Mouse (Mus musculus) kidney, postnatal 14 days (tissue): ENCODE data around the gene Wdr26.
A peak's percentile ranks its signal among the peaks of the same experiment; 100 is the strongest.

Source experiments
- DNase-seq: peaks from one replicate; pipeline ENCODE4 v3.0.0; 2022; ENCODE audit warnings: mixed read lengths

Gene Wdr26

DNA sequence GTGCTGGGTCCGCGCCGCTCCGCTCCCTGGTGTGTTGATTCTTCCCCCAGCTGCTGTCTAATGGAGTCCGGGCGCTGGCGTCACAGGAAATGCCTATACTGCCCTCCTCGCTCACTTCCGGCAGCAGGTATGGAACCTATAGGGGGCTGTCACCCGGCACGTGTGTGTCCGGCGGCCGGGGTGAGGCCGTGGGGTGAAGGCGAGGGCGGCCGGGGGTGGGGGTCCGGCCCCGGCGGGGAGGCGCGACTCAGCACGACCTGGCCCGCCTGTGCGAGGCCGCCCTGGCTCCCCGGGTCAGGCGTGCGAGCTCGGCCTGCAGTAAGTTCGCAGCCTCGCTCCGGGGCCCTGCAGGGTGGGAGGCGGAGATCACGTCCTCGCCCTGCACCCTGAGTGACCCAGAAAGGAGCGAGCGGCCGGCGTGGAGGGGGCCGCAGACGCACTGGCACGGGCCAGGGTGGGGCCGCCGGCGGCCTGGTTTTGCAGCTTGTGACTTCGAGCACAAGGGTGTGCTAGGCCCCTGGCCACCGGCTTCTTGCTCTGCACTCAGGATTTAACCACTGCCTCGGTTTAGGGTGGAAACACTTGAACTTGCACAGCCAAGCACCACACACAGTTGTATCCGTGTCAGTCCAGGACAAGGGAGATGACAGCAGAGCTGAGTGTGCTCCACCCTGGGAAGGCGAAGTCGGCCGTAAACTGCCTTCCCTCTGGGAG is at the start of gene Wdr26:
Gene Wdr26, minus strand, starts transcription at position 82 of the 714 bp plus-strand sequence.
- DNase-seq = peak; percentile 89

DNA sequence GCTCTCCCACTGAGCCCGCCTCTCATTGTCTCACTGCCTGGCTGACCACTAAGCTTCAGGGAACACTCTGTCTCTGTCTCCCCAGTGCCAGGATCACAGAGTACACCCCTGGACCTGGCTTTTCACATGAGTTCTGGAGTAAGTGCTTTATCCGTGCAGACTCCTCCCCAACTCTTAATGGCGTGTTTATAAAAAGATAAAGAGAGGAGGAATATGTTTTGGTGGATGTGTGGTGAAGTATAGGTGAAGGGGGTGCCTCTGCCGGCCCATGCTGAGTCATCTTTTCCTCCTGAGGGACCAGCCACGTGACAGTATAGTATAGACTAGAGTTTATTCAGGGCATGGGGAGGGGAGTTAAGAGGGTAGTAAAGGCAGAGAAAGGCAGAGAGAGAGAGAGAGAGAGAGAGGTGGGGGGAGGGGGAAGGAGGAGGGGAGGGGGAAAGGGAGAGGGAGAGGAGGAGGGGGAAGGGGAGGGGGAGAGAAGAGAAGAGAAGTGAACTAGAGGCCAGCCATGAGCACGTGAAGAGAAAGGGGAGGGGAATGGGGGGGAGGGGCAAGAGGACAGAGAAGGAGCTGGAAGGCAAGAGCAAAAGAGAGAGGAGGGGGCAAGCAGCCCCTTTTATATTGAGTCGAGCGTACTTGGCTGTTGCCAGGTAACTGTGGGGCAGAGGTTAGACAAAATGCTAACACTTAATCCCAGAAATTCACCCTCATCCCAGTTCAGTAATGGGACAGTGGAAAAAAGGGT is 49.3 kb upstream of the Wdr26 start:
- no peak for DNase-seq

DNA sequence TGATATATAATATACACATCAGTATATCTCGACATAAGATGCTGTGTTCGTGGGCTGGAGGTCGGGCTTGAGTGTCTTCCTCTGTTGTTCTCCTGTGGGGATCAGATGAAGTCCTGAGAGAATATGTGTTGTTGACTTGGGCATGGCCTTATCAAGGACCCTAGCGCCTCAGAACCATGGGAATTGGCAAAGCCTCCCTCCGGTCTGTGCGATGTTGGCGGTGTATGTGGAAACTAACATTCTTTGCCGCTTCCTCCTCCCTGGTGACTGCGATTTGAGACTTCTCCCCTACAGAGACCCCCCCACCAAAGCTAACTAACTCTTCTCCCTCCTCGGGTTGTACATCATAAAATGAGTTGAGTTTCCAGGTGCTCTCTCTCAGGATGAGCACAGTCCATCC is 48.6 kb upstream of the Wdr26 start:
- DNase-seq = no peak

DNA sequence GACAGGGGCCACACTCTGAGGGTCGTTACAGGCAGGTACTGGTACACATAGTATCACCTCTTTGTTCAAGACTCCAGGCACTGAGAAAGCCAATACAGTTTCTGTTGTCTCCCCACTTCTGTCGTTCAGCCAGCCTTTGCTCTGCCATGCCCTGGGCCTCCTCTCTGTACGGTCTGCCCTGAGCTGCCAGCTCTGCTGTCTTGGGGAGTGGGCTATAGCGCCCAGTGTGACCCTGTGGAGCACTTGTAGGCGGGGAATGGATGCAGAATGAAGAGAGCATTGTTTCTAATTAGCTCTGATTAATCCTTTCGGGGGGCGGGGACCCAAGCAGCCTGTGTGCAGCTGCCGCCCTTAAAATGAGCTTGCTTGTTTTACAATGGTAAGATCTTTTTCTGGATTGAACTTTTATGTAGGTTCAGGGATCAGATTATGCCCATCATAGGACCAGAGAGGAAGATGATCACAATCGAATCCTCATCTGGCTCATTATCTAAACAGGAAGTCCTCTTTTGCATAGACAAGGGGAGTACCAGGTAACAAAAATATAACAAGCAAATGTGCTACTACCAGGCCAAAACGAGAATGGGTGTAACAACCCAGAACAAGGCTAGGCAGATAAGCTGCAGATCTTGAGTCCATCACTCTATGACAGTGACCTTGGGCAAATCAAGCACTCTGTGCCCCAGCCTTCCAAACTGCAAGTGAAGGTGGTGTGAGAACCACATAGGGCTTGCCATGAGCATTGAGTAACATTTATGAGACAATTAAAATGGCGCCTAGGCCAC is 48.0 kb upstream of the Wdr26 start:
- DNase-seq = no peak

DNA sequence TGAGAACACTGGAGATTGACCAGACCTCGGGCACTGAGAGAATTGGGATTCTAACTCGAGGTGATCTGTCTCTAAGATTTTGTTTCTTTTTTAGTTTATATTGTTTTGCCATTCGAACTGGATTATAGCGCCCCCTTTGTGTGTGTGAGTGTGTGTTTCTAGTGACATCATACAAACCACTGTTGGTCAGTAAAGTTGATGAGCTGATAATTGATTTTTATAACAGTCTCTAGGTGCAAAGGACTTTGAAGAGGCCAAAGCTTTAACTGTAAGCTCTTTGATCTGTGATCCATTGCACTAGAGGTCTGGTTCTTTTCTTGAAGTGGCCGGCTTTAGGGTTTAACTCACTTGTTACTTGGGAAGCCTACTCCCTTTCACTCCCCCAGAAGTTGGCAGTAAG is 47.3 kb upstream of the Wdr26 start:
- no peak for DNase-seq

DNA sequence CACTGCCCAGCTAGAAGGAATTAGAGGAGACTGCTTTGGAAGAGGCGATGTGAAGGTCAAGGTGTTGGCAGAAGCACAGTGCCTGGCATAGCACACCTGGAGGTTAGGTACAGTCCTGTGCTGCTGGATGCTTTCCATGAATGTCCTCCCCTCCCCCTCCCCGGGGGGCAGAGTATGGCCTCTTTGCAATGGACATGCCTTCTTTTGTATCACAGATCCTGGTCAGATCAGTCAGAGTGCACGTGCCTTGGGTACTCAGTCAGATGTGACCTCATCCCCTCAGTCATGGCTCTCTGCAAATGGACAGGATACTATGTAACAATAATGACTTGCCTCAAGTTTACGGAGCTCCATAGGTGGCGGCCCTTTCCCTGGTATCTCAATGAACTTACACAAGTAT is 46.8 kb upstream of the Wdr26 start:
- DNase-seq = no peak

DNA sequence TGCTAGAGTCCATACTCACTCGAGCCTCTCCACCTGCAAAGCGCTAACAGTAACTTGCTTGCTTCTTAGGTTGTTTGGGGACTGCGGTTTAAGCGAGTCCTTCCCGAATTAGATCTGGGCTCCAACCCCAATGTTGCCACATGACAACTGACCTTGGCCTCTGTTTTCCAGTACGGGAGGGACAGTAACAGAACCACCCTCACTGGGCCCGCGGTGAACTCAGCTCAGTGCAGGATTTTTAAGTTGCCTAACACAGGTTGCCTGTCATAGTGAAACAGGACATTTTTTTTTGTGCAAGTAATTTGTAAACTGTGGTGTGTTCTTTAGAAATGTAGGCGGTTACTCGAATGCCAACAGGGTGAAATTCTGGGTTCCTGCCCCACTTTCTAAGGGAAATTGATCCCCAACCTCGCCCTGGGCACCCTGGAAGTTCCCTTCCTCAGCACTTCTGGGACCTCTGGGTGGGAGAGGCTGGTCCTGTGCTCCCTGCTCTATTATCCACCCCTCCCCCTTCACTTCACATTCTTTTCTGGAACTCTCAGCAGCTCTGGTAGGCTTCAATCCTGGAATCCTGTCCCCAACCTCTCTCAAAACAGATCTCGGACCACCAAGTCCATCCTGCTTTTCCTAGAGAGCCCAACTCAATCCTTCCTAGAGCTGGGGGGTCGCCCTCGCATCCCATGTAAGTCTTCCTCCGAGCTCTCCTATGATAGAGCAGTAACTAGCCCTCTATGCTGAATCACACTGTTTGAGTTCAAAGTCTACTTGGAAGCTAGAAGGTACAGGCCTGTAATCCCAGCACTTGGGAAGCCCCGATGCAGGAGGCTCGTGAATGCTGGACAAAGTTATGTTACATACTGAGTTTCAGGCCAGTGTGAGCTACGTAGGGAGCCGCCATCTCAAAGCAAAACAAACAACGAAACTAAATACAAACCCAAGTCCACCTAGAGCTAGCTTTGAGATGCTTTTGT is 46.1 kb upstream of the Wdr26 start:
- peak; percentile 40 for DNase-seq

DNA sequence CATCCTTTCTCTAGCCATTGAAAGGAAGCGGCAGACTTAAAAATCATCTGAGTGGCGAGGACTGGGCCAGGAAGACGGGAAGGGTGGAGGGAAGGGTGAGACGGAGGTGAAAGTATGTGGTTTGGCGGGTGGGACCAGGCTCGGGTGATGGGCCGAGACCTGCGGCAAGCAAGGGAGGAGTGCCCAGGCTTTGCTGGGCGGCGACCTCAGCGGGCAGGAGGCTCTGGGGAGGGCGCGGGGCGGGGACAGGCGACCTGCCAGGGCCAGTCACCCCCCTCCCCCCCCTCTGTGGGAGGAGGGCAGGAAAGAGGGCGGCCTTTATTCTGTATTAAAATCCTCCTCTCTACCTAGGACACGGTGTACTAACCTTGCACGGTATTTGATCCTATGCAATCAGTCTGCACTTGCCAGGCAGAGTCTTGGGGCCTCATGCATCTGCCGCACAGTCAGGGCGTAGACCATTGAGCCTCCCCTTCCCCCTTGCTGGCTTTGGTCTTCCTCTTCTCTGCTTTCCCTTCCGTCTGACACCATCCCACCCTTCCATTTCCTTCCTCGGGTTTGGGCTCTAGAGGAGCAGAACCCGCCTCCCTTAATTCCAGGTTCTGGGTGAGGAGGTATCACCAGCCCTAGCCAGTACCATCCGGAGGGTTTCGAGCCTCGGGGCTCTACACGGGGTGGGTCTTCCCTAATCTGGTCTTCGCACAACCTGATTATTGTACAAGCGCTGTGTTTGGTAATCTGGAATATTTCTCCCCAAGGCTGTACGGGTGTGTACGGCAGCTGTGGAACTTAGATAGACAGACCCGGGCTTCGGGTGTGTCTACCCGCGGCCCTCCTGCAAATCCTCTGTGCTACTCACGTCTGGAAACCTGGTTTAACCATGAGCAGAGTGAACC is 45.1 kb upstream of the Wdr26 start:
- peak; percentile 91 for DNase-seq

DNA sequence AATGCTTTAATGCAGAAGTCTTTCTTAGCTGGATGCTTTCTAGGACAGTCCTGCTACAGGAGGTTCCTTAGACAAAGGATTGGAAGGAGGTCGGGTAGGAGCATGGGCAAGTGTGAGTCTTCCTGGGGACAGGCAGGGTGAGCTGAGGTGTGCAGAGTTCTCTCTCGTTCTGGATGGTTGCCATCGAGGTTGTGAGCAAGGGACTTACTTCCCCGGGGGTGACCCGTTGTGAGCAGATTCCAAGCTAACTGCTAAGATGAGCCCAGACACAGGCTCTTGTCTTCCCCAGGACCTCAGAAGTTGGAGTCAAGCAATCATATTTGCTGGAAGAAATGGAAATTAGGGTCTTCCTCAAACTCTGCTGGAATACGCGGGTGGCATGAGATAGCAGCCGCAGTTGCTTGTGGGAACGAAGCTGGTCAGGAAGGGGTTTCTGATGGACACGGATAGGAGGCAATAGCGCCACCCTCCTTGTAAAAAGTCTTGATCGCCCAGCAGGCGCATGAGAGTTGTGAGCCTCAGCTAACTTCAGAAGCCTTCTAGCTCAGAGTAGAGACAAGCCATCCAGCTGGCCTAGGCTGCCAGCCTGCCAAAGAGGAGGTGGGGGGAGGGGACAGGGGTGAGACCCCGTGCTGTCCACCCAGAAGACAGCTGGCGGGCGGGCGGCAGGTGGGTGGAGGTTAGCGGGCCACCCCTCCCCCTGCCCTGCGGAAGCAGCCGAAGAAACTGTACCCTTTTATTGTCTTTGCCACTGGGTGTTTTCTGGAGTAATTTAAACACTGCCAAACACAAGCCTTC is 44.3 kb upstream of the Wdr26 start:
- peak; percentile 66 for DNase-seq

DNA sequence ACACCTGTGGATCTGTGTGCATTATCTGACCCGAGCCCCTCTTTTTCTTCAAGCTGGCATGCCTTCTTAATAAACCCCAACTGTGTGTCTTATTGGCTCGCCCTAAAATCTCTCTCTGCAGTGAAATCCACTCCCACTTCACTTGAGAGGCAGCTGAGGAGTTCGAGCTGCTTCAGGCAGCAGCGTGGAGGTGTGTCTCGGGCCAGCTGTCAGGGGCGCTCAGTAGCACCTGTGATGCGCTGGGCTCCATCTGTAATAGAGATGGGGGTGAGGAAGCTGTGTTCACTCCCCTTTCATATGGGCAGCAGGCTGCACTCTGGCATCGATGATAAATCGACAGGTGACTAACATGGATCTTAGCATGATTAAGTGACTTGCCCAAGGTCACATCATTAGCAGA is 43.6 kb upstream of the Wdr26 start:
- DNase-seq = no peak

DNA sequence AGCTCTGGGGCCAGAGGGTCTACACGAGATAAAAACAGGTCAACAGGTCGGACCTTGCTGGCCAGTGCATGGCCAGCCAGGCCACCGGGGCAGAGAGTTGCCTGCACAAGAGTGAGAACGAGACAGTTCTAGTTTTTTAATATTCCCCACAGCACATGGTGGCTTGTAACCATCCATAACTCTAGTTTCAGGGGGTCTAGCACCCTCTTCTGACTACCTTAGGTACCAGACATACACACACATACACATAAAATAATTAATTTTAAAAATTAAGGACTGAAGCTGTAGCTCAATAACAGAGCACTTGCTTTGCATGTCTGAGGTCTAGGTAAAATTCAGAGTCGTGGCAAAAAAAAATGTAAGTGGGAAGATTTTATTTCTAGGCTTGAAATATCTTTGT is 39.8 kb upstream of the Wdr26 start:
- DNase-seq = no peak

DNA sequence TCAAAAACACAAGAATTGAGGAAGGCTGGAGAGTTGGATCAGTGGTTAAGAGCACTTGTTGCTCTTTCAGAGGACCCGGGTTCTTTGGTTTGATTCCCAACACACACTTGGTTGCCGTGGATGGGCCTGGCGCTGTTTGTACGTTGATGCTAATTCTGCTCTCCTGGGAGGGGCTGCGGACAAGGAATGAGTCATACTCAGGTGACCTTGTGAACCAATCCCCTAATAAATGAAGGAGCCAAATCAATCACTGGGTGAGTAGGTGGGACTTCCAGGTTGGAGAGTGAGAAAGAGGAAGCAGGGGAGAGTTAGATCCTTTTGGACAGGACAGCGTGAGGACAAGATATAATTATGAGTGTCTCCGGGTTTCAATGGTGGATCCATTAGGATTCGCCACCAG is 39.2 kb upstream of the Wdr26 start:
- DNase-seq = no peak

DNA sequence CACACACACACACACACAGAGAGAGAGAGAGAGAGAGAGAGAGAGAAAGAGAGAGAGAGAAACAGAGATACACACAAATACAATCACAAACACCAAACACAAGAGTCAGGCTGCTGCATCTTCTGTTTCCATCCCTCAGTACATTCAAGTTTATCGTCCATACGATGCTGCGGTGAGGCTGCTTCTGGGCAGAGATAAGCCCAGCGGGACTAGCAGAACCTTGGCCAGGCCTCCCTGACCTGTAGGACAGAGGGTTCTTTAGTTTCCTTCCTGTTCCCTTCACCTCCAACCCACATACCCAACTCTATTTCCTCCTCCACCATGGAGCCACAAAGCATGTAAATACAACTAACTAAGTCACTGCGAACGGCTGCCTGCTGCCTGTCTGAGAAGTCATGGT is 37.7 kb upstream of the Wdr26 start:
- DNase-seq = no peak

DNA sequence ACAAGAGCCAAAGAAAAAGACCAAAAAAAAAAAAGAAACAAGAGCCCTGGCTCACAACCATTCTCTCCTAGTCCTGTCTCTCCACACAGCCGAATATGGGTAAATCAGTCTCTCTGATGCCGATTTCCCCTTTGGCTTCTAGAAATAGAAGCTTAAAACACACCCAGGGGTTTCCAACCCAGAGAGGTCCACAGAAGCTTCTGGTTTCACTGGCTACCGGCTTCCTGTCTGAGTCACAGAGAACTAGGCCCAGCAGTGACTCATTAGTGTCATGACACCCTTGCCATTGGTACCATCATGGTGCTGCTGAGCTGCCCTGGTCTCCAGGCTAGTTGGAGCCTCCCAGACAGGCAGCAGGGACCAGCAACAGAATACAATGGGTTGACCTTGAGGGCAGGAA is 35.4 kb upstream of the Wdr26 start:
- DNase-seq = no peak

DNA sequence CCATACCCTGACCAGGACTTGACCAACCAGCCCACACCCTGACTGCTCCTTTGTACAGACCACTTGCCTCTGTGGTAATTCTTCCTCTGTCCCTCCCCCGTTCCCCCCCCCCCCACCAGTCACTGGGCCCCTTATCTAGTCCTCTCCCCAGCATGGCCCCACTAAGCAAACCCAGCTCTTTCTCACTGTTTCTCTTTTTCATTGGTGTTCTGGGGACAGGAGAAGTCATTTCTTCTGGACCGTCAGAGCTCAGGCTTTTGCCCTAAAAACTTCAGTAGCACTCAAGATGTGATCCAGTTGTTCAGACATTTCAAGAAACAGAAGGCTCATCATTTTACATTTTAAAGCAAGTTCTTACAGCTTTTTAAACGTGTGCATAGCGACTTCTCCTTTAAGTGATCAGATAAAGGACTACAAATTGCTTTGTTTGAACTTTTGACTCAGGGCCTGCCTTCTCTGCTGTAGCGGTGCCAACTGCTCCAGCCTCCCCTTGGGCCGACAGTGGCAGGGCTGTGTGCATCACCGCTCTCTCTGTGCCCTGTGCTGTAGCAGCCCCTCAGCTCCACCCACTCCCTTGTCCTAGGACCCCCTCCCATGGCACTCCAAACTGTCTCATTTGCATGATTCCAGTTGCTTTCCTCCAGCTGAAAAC is 34.8 kb upstream of the Wdr26 start:
- no peak for DNase-seq

DNA sequence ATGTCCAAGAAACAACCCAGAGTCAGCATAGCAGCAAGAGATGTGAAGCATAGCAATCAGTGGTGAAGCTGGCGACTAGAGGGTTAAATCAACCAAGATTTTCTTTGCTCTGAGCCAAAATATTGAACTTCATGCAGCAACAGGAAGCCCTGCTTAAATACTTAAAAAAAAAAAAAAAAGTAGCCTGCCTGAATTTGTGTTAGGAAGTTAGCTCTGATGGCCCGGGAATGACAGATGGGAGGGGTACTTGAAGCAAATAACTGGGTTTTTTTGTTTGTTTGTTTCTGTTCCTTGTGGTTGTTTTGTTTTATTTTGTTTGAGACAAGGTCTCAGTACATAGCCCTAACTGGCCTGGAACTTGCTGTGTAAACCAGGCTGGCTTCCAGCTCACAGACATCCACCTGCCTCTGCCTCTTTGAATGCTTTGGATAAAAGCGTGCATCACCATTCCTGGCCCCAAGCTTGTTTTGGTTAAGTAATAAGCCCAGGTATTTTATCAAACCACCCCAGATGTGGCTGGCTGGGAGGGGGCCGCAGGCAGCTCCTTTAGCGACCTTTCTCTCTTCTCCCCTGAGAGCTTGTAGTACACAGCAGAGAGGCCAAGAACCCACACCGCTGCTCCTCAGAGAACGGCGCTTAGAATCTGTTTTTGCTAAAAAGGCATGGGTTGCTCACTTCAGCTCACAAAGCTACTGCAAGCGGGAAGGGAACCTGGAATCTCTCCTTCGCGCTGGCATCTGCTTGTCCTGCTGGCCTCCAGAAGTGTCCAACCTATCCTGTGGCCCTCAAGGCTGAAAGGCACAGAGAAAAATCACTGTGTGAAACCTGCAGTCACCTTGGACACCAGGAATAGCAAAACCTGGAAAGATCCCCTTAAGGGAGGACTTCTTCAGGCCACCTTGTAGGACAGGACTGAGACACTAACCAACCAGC is 34.0 kb upstream of the Wdr26 start:
- DNase-seq = no peak

DNA sequence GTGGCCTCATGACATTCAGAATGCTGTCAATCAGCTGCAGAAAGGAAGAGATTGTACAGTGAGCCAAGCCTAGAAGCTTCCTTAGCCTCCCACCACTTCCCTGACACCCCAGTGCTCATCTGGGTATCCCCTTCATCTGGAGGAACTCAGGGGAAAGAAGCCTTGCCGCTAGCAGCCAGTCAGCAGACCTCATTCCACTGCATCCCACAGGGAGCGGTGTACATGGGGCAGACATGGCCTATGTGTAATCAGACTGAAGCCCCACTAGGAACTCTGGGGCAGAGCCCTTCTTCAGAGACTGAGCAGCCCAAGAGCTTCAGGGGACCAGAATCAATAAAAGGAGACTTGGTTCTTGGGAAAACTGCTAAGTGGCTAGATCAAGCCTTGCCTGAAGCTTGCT is 33.3 kb upstream of the Wdr26 start:
- DNase-seq = no peak

DNA sequence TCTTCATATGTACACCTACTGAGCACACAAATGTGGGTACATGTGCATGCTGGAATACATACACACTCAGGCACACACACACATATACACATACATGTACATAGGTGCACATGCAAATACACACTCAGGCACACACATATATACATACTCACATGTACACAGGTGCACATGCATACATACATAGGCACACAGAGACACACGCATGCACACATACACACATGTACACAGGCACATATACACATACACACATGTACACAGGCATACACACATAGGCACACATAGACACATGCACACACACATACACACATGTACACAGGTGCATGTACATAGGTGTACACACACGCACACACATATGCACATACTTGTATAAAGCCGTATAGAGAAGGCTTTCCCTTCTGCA is 29.4 kb upstream of the Wdr26 start:
- DNase-seq = no peak

DNA sequence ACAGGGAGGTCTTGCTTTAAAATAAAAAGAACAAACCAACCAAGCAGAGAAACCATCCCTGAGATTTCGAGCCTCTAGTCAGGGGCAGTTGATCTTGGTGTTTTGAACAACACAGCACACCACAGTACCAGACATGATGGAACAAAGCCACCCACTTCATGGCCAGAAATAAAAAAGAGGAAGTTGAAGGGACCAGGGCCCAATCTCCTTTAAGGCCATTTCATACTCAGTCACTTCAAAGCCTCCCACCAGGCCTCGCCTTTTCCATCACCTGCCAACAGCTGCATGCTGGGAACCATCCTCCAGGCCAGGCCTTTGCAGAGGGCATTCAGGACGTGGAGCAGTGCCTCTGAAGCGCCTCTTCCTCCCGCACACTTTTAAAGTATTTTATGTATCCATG is 25.5 kb upstream of the Wdr26 start:
- no peak for DNase-seq
